Mouse (Mus musculus) cerebellum, postnatal 10 days (tissue): ENCODE measurements around the gene Gxylt1.
"Not testable (repeated sequence)": the region's sequence is repeated elsewhere in the genome, so short reads cannot be mapped to it uniquely, and the experiment has no call there.

Source experiments
- DNase-seq, 2 experiments: peaks; one replicate each; pipeline ENCODE4 v3.0.0; 2021; ENCODE audit warnings: mixed read lengths in 2 of 2

Gene Gxylt1

DNA sequence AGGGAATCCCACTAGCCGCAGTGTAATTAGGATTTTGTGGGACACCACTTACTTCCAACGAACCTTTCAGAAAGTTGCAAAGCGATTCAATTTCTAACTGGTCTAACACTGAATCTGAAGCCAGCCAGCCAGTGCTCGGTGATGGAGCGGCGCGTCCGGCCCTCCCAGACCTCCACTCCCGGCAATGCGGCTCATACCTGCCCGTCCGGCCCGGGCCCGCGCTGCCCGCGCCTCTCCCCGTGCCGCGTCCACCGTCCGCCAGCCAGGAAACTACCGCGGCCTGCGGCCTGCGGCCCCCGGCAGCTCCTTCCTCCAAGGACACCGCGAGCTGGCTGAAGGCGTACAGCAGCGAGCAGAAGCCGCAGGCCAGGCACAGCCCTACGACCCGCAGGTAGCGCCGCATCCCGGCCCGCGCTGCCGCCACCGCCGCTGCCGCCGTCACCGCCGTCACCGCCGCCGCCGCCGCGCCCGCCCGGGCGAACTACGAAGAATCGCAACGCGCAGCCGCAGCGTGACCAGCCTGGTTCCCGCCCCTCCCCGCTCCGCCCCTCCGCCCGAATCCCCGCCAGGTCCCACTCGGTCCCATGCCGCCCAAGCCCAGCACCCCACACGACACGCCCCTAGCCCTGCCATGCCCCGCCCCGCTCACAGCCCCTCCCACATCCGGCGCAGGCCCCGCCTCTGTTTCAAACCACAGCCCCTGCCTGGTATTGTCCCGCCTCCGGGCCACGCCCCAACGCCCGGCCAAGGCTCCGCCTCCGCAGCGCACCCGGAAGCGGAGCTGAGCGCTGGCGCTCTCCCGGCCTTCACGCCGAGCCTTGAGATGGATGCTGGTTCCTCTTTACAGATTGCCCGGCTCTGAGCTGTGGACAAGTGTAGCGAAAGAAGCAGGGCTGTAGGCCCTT, at the start of gene Gxylt1:
Gene Gxylt1 (minus strand): TSS at position 501 of the 905 bp plus-strand sequence.
- DNase-seq, result peak; percentile 100

DNA sequence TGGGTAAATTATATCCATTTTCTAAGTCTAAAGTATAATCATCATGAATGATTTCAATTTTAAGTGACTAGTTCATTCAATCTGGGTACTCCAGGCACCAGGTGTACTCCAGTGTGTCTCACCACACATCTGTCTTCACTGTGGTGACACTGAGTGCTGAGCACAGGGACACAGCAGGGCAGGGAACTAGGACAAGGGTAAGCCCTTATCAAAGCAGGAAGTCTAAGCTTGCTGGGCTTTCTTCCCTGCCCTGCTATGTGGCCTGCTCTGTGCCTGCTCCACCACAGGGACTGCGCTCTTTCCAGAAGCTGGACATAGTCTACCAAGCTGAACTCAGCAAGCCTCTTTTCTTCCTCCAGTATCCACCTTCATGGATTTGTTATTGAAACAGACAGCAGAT, 43.8 kb upstream of the Gxylt1 start:
- DNase-seq, result no peak

DNA sequence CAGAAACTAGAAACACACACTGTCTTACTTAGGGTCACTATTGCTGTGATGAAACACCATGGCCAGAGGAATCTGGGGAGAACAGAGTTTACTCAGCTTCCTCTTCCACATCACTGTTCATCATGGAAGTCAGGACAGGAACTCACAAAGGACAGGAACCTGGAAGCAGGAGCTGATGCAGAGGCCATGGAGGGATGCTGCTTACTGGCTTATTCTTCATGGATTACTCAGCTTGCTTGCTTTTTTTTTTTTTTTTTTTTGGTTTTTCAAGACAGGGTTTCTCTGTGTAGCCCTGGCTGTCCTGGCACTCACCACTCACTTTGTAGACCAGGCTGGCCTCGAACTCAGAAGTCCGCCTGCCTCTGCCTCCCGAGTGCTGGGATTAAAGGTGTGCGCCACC, 35.3 kb upstream of the Gxylt1 start:
- DNase-seq, result not testable (repeated sequence)

DNA sequence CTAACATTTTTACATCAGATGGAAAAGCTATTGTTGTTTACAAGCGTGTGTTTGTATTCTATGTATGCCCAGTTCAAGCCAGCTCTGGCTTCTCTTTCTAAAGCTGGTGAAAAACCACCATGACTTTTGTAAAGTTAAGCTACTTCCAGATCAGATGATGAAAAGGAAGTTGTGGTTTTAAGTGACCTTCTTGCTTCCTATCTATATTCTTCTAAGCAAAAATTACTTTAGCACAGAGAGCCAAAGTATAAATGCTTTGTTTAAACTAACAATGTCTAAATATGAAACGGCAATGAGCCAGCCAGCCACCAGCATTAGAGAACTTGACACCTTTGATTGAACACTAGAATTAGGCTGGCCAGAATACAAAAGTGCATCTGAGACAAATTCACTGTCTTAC, 23.2 kb upstream of the Gxylt1 start:
- DNase-seq, result no peak

DNA sequence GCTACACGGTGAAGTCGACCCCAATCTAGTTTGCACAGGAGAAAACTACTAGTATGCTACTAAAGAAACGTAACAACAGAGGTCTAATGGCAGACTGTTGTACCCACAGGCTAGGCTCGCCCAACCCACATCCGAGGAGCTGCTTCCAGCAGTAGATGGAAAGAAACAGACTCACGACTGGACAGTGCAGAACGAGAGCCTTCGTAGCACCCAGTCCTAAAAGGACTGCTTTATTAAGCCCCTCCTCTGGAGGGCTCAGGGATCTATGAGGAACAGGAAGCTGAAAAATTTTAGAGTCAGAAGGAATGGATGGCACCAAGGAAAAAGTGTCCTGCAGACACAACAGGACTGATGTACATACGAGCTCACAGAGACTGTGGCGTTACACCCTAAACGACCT, 19.5 kb upstream of the Gxylt1 start:
- no peak for DNase-seq

DNA sequence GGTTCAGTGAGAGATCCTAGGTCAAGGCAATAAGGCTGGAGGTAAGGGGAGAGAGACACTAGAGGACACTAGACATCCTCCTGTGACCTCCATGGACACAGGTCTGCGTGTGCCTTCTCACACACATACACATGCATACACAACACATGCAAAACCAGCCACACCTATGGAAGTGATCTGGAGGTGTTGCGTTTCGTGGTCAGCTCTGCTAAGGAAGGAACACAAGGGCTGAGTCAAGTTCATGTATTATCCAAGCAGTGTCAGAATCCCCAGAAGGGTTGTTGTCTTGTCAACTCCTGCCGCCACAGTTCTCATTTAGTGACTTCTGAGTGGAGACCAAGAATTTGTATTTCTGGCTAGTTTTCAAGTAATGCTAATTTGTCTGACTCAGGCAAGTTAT, 13.3 kb upstream of the Gxylt1 start:
- no peak for DNase-seq

DNA sequence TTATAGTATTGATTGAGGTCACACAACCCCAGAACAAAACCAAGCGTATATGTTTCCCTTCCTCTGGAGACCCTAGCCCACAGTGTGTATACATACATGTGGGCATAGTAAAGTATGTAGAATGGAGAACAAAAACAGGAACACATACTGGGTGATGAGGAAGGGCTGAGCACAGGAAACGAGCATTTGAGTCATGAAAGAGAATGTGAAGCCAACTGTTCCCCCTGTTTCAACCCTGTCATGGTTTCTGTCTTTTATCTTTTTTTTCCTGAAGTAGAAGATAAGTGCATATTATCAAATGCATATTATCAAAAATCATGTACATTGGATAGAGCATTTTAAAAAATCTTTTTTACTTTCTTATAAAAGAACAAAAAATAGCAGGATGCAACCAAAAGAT, 12.6 kb upstream of the Gxylt1 start:
- DNase-seq, result no peak

DNA sequence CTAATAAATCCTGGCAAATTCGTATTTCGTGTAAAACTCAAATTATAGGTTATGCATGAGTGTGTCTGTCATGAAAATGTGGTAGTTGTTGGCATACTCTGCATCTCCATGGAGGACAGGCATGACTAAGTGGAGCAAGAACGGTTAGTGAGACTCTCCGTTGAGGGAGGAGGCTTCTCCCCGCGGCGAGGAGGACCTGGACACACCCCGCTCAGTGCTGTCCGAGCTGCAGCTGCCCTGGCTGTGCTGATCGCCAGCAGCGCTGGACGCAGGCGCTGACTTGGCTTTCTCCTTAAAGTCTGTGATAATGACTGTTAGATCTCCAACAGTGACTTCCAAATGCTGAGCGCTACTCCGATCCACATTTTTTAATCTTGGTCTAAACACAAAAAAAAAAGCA, 10.3 kb upstream of the Gxylt1 start:
- DNase-seq, result peak; percentile 17 to 40

DNA sequence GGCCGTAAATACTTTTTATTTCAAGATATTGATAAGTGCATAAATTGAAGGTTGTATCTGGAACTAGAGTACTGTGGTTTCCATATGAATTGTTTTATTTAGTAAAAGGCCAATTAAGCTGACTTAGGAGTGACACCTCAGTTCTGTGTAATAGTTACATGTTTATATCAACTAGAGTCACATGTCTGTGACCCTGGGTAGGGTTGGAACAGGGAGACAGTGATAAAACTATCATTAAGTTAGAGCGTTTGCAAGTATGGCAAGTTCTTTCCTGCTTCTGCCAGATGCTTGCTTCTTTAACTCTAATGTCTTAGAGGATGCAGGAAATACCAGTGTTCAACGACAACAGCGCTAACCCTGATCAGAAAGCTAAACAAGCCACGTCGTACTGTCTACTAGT, 9.3 kb upstream of the Gxylt1 start:
- no peak for DNase-seq

DNA sequence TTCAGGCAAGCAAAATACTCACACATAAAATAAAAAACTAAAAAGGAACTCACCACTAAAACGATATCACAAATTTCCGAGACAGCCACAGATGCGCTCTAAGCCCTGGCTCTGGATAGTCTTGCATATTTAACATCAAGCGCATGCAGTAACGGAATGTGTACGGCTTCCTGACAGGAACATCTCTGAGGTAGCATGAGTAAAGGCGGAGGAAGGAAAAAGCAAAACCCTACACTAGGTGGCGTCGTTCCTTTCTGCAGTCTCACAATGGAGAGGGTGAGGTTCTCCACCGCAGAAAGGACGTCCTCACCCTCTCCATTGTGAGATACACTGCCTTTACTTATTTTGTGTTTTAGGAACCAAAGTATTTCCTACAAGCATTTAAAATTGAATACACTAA, 8.4 kb upstream of the Gxylt1 start:
- DNase-seq, result peak; percentile 51 to 63

DNA sequence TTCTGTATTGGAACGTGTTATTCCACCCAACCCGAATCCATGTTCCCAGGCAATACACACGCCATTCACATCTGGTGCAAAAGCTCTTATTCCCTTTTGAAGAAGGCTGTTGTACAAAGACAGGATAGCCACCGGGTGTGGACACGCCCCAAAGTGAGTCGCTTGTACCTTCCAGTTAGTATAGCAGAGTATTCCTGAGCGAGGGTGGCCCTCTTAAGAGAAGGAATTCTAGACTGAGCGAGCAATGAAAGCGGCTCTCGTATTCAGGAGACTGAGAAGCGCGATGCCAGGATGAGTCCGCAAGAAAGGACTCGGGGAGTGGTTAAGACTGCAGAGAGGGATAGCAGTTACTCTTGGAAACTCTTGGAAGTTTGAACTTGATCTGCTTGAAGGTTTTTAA, 1.3 kb upstream of the Gxylt1 start:
- DNase-seq, result peak; percentile 22 to 27

DNA sequence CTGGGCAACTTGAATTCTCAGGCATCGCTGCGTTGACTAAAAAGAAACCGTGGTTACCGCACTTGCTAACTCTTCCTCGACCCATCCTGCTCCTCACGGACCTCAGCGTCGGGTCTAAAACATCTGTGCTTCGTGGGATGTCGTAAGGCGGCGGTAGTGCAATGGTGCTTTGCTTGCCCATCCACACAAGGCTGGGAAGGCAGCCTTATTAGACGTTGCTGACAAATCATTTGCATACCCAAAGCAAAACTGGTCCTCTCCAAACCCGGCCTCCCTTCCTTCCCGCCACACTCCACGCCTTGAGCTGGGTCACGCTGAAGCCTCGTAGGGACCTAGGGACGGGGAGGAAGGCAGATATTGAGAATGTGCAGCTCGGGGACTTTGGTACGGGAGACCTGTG, 644 bp upstream of the Gxylt1 start:
- peak in 1 of 2 experiments; percentile 53 for DNase-seq

DNA sequence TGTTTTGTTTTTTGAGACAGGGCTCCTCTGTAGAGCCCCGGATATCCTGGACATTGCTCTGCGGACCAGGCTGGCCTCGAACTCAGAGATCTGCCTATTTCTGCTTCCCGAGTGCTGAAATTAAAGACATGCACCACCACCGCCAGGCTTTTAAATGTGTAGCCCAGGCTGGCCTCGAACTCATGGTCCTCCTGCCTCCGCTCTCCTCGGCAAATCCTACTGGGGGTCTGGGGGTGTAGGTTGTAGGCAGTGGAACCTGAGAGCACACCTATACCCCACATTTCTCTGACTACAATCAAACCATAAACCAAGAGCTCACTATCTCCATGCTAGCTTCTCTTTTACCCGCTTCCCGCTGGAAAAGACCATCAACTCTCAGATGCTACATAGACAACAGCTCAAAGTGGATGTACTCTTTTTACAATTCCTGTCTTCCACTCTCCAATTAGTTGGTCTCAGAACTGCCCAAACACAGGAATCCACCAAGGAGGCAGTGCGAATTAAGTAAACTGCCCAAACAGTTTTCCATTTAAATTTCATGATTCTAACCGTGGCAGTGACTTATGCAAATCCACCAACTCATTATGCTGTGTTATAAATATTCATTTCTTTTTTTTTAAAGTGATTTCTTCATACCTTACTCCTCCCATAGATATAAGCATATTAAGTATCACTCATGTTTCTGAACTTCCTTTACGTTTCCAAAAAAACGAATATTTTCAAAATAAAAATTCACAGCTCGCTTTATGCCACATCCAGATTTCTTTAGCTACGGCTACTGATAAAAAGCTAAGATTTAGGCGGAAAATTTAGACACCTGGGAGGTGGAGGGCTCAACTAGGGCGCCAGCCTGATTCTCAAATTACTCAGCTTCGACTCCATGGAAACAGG, 946 bp downstream of the Gxylt1 start:
- DNase-seq, result peak in 1 of 2 experiments; percentile 13

DNA sequence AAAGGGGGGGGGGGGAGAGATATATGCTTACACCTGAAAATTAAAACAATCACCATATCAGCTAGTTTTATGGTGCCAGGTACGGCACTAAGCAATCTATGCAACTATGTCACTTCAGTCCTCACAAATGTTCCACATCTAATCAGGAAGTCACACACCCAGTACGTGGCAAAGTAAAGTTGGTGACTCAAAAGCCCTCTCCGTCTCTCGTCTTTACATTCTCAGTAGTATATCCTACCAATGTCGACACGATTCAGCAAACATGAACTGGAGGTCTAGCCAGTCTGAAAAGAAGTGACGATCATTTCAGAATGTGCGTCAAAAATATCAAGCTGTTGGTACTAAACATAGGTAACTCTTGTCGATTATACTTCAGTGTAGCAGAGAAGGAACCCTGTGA, 2.0 kb downstream of the Gxylt1 start:
- DNase-seq, result no peak

DNA sequence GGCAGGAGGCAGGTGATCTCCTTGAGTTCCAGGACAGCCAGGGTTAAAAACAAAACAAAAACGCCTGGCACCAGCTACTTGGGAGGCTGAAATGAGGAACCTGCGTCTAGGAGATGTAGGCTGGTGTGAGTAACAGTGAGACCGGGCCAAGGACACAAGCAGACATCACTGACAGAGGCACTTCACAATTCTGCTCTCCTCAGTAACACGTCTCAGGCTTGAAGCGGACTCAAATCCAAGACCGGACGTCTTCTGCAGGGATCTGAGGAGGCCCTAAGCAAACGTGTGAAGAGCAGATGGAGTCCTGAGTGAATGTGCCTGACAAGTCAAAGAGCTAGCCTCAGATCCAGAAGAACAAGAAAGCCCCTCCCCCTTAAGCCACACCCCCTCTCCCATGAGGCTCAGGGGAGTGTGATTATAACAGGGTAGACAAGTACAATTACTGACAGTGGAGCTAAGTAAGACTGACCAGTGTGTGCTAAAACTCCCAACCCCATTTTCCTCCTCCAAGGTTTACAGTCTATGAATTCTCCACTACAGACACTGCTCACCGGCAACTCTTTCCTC, 4.6 kb downstream of the Gxylt1 start:
- no peak for DNase-seq

DNA sequence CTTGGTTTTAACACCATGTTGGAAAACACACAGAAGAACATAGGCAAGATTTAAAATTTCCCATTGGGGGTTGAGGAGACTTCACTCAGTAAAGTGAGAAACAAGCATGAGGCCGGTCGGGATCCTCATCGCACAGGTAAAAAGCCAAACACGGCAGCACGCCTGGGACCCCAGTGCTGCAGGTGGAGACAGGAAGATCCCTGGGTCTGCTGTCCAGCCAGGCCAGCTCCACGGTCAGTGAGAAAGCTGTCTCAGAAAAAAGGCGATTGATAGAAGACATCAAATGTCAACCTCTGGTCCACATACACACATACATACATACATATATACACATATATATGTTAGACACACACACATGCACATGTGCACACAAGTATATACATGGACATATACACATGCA, 5.4 kb downstream of the Gxylt1 start:
- no peak for DNase-seq

DNA sequence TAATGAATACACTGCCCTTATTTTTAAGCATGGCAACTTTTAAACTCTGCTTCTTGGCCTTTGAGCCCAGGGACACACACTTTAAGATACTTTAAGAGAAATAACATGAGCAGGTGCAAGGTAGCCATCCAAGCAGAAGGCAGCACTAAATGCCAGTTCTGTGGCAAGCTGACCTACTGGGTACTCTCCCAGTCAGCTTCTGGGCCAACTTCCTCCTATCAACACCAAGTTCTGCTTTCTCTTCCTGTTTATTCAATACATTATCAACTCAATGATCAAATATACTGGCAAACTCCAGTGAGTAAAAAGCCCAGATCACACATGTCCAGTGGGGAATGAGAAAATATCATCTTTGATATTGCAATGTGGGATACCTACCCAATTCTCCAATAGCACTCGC, 7.0 kb downstream of the Gxylt1 start:
- DNase-seq, result no peak

DNA sequence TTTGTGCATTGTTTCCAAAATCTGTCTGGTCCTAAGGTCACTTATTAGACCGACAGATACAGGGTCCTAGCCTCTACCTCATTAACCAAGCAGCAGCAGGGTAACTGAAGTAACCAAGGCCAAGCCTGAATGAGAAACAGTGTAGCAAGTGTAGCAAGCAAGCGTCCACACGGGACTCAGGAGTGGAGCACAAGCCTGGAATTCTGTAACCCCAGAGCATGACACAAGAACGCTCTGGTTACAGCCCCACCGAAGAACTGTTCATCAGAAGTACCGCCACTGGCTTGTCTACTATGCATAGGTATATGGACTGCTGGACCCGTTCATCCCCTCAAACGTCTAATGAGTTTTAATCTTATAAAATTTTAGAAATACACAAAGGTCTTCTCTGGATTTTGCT, 7.5 kb downstream of the Gxylt1 start:
- DNase-seq, result no peak

DNA sequence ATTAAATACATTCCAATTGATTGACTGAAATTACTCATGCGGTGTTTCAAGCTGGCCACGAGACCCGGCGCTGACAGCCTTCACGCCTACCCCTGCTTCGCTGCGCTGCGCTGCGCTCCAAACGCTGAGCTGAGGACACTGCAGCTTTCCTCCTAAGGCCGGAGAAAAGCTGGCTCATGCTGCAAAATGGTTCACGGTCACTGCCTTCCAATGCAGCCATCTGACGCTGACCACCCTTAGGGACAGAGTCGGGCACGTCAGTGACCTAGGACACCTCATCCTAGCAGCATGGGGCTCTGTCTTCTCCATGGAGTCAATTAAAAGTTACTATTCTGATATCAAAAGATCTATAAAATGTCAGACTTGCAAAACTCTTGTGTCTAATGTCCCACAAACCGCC, 8.6 kb downstream of the Gxylt1 start:
- DNase-seq, result peak; percentile 77 to 79

DNA sequence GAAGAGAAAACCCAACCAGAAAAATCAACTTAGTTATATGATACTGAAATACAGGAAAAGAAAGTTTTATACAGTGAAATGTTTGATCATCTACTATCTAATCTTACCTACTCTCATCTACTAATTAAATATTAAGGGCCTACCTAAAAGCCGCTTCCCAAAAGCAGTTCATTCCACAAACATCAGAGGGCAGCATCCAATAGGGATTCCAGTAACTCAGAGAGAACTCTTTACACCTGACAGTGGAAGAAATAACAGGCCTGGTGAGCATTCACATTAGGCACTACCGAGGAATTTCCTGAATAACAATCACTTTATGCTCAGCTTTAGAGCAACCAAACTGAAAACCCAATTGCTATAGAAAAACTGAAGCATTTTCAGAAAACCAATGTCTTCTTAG, 9.3 kb downstream of the Gxylt1 start:
- peak; percentile 87 to 89 for DNase-seq

DNA sequence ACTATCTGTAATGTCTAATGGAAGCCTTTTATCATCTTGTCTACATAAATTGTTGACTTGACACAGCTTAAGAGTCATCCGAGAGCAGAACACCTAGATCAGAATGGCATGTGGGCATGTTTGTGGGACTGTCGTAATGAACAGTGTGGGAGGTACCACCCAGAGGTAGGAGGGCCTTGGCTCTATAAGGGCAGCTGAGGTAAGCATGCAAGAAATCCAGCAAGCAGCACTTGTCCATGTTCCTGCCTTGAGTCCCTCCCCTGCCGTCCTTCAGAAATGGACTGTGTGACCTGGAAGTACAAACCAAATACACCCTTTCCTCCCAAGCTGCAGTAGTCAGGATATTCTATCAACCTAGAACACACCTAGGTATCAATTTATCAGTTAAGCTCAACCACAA, 9.7 kb downstream of the Gxylt1 start:
- no peak for DNase-seq

DNA sequence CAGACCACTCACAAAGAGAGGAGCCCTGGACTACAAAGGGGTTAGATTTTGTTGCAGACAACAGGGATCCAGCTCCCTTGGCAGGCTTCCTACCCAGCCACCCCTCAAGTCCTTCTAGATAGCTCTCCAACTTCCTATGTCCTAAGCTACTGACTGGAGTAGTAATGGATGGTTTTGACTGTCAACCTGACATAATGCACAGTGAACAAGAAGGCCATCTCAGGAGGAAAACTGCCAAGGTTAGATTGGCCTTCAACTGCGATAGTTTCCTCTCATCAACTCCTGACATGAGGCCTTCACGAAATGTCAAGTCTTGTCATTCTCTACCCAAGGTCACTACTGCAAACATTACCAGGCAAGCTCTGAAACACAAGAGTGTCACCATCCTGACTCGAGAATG, 10.8 kb downstream of the Gxylt1 start:
- DNase-seq, result no peak

DNA sequence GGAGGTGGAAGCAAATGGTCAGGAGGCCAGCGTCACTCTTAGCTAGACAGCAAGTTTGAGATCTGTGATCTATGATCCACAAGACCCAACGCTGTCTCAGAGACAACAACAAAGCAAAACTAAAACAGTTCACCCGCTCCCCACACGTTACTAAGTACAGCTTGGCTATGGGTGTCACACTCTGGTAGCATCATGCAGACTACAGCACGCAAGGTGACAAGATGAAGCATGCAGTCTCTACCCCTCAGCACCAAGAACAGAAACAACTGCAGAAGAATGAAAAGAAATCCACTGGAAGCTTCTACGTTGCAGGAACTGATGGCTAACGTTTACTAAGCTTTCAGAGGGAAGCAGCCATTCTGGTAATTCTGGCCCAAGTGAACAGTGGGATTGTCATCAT, 11.4 kb downstream of the Gxylt1 start:
- no peak for DNase-seq

DNA sequence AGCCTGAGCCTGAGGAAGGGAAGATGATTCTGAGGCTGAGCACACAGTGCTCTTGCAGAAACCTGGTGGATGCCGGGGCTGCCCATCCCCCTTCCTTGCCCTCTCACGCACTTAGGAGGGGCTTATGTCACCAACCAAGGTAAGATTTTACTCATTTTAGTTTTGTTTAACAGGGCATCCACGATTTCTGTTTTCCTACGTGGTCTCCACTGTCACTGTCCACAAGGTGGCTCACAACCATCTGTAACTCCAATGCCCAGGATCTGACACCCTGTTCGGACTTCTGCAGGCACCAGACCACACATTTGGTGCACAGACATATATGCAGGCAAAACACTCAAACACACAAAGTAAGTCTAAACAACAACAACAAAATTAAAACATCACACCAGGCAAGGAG, 12.2 kb downstream of the Gxylt1 start:
- peak; percentile 40 to 47 for DNase-seq
